In the genomic region with DNA sequence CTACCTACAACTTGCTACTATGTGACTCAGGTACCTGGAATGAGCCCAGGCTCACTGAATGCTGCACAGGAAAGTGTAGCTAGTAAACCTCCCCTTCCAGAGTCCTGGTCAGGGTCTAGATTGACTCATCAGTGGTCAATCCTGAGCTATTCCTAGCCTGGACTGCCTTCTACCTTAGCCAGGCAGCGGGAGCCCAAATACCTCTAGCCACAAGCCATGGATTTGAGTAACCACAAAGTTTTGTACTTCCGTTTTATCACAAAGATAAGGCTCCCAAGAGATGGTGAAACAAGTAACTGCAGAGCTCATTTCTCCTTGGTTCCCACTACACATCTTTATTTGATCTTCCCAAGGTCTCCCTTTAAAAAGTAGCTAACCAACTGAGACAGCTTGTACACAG, we compare ENCODE assay signal across 15 mouse cellular contexts.
"Had no signal": no experiment of that assay in that cellular context is flagged by ENCODE, and none has a peak within 500 bp of the region (broad histone marks: within the 10 kb centered on the region; RNA-seq: fewer than 3 reads in every experiment).

No protein-coding gene starts in this region.

- H3K27ac ChIP-seq: left cerebral cortex, adult 2 months; limb, embryonic 10.5 days; liver, embryonic 12.5 days; lung, embryonic 15.5 days; macrophage; midbrain, embryonic 15.5 days; neural tube, embryonic 12.5 days had no signal

- H3K27me3 ChIP-seq: liver, embryonic 12.5 days; lung, embryonic 15.5 days; midbrain, embryonic 15.5 days; neural tube, embryonic 12.5 days had no signal

- H3K9me3 ChIP-seq: limb, embryonic 10.5 days; liver, embryonic 12.5 days; lung, embryonic 15.5 days; midbrain, embryonic 15.5 days; neural tube, embryonic 12.5 days had no signal

- ATAC-seq: liver, embryonic 12.5 days; midbrain, embryonic 15.5 days had no signal

- DNase-seq: kidney, adult 9 months; kidney, postnatal 10 days; kidney, postnatal 4 days; lung, postnatal 14 days; right cerebral cortex, postnatal 4 days; spleen, adult 18-20 months; thymus, adult 2 months; thymus, postnatal 25 days had no signal

- H3K4me2 ChIP-seq: liver, embryonic 12.5 days; lung, embryonic 15.5 days; midbrain, embryonic 15.5 days; neural tube, embryonic 12.5 days had no signal

- H3K4me1 ChIP-seq: limb, embryonic 10.5 days; lung, embryonic 15.5 days; midbrain, embryonic 15.5 days; neural tube, embryonic 12.5 days had no signal

- H3K4me3 ChIP-seq: left cerebral cortex, adult 2 months; limb, embryonic 10.5 days; liver, embryonic 12.5 days; lung, embryonic 15.5 days; midbrain, embryonic 15.5 days; neural tube, embryonic 12.5 days had no signal

- H3K9ac ChIP-seq: liver, embryonic 12.5 days; lung, embryonic 15.5 days; midbrain, embryonic 15.5 days; neural tube, embryonic 12.5 days had no signal
